Mouse (Mus musculus): ENCODE results near the gene Hck.
A peak's percentile ranks its signal among the peaks of the same experiment; 100 is the strongest.

The Hck gene

GRCm38 (mm10) chr2:153108313-153109264 lies at the start of gene Hck:
Hck (plus strand) TSS chr2:153108468.
- peak; percentile 66 to 70 for DNase-seq (ENCODE audit: low spot score in 2 of 2)

GRCm38 (mm10) chr2:153060216-153060615 lies 48.1 kb upstream of the Hck start:
- no peak for DNase-seq (ENCODE audit: low spot score in 2 of 2)

- DNase-seq (ENCODE audit: low spot score in 2 of 2), result no peak
These were observed 44.9 kb upstream of the Hck start for GRCm38 (mm10) chr2:153063394-153063793.

GRCm38 (mm10) chr2:153064190-153064970 lies 43.9 kb upstream of the Hck start:
- no peak for DNase-seq (ENCODE audit: low spot score in 2 of 2)

GRCm38 (mm10) chr2:153065747-153066508 lies 42.3 kb upstream of the Hck start, which contains the start of gene Ccm2l:
Ccm2l (plus strand) TSS chr2:153065955.
- DNase-seq (ENCODE audit: low spot score in 2 of 2), result no peak

- no peak for DNase-seq (ENCODE audit: low spot score in 2 of 2)
These were observed 41.3 kb upstream of the Hck start for GRCm38 (mm10) chr2:153066991-153067390.

- DNase-seq (ENCODE audit: low spot score in 2 of 2), result no peak
These were observed 37.3 kb upstream of the Hck start for GRCm38 (mm10) chr2:153070762-153071490.

- DNase-seq (ENCODE audit: low spot score in 2 of 2), result no peak
These were observed 36.6 kb upstream of the Hck start for GRCm38 (mm10) chr2:153071491-153072184.

- no peak for DNase-seq (ENCODE audit: low spot score in 2 of 2)
These were observed 33.6 kb upstream of the Hck start for GRCm38 (mm10) chr2:153074651-153075050.

- DNase-seq (ENCODE audit: low spot score in 2 of 2), result no peak
These were observed 32.3 kb upstream of the Hck start for GRCm38 (mm10) chr2:153075961-153076360.

GRCm38 (mm10) chr2:153080841-153081523 lies 27.3 kb upstream of the Hck start:
- peak; percentile 73 to 74 for DNase-seq (ENCODE audit: low spot score in 2 of 2)

- no peak for DNase-seq (ENCODE audit: low spot score in 2 of 2)
These were observed 26.4 kb upstream of the Hck start for GRCm38 (mm10) chr2:153081866-153082265.

GRCm38 (mm10) chr2:153083275-153083674 lies 25.0 kb upstream of the Hck start:
- no peak for DNase-seq (ENCODE audit: low spot score in 2 of 2)

- DNase-seq (ENCODE audit: low spot score in 2 of 2), result no peak
These were observed 24.4 kb upstream of the Hck start for GRCm38 (mm10) chr2:153083824-153084223.

GRCm38 (mm10) chr2:153084261-153084976 lies 23.8 kb upstream of the Hck start:
- DNase-seq (ENCODE audit: low spot score in 2 of 2), result no peak

GRCm38 (mm10) chr2:153085556-153085955 lies 22.7 kb upstream of the Hck start:
- DNase-seq (ENCODE audit: low spot score in 2 of 2), result no peak

- DNase-seq (ENCODE audit: low spot score in 2 of 2), result no peak
These were observed 22.1 kb upstream of the Hck start for GRCm38 (mm10) chr2:153086166-153086565.

GRCm38 (mm10) chr2:153087091-153087490 lies 21.2 kb upstream of the Hck start:
- no peak for DNase-seq (ENCODE audit: low spot score in 2 of 2)

GRCm38 (mm10) chr2:153089316-153089715 lies 19.0 kb upstream of the Hck start:
- no peak for DNase-seq (ENCODE audit: low spot score in 2 of 2)

All from urinary bladder, postnatal 36 days (tissue).